Mouse (Mus musculus): ENCODE data around the gene Bach1.
"Not testable (repeated sequence)": the region's sequence is repeated elsewhere in the genome, so short reads cannot be mapped to it uniquely, and the experiment has no call there.

Gene Bach1

DNA sequence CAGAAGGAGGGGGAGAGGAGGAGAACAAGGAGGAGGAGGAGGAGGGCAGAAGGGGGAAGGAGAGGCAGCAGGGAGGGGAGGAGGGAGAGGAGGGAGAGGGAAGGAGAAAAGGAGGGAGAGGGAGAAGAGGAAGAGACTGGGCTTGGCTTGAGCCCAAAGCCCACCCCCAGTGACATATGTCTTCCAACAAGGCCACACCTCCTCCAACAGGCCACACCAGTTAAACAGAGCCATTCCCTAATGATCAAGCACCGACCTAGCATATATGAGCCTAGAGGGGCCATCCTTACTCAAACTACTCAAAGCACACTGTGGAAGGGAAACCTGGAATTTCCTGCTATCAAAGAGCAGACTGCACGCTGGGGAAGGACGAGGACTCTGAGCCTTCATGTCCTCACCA is 16.9 kb upstream of the Bach1 start:
- no peak for DNase-seq

DNA sequence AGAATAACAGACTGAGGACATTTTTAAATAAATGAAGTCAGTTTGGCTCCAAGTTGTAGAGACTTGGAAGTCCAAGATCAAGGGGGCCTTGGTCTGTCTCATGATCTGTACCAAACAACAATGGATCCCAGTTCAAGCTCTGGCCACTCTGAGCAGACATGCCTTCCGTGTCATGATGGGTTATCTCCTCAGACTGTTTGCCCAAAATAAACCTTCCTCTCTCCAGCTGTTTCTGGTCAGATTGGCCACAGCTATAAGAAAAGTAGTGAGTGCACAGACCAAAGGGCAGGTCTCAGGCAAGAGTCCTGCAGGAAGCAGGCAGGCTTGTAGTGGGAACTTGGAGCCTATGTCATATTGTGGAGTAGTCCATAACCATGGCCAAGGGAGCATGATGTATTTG is 12.3 kb upstream of the Bach1 start:
- DNase-seq = no peak

DNA sequence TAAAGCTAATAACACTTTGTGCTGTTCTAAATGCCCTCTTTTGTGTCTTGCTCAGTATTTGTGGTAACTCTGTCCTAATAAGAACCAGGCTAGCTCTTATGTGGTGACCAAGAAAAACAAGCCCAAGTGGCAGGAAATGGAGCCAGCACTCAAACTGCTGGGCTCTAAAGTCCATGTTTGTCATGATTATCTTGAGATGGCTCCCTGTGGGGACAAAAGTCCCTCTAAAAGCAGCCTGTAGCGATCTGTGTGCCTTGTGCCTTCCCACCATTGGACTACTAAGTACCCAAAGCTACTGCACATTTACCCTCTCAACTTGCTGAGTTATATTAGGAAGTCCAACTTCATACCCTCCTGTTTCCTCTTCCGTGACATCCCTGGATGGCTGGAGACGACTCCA is 11.4 kb upstream of the Bach1 start:
- no peak for DNase-seq

- not testable (repeated sequence) for DNase-seq
Observed at GRCm38 (mm10) chr16:87688328-87688727, 10.4 kb upstream of the Bach1 start.

DNA sequence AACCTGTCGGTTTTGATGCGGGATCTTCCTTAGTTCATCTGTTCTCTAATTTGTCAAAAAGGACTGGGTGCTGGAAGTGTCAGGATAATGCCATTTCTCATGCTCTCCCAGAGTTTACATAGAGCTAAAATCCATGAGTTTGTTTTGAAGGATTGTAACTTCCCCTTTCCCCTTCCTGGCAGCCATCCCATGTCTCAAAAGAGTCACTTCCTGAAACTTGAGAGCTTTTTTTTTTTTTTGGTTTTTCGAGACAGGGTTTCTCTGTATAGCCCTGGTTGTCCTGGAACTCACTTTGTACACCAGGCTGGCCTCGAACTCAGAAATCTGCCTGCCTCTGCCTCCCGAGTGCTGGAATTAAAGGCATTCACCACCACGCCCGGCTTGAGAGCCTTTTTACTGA is 9.9 kb upstream of the Bach1 start:
- DNase-seq = peak; percentile 36

DNA sequence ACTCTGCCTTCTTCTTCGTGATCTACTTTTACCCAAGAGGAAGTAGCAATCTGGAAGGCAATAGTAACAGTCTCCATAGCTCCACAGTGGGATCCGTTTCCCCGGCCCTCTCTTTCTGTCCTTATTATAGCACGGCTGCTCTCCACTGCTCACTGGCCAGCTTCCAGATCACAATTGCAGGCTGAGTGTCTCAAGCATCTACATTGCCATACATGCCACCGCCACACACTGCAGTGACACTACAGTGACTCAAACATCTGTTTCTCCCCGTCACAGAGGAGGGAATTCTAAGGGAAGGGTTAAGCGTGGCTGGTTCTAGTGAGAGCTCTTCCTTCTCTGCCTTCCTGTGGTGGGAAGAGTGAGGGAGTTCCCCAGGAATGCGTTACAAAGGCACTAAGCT is 9.5 kb upstream of the Bach1 start:
- DNase-seq = peak; percentile 56

DNA sequence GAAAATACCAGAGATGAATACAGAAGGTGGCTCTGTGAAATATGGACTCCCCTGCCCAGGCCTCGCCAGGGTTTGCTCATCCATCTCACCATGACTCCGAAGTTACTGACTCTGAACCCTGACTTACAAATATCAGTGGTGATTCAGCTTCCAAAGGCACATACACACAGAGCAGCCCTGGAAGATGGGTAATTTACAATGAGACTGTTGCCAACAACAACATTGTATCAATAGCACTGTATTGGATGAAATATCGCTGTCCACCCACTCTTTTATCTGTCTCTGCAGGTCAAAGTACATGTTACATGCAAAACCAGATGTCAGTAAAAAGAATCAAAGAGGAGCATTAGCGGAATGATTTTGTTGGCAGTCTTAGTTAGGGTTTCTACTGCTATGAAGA is 8.2 kb upstream of the Bach1 start:
- DNase-seq = no peak

- DNase-seq = no peak
Observed at GRCm38 (mm10) chr16:87691102-87691501, 7.6 kb upstream of the Bach1 start.

- DNase-seq = no peak
Observed at GRCm38 (mm10) chr16:87692591-87692990, 6.2 kb upstream of the Bach1 start.

DNA sequence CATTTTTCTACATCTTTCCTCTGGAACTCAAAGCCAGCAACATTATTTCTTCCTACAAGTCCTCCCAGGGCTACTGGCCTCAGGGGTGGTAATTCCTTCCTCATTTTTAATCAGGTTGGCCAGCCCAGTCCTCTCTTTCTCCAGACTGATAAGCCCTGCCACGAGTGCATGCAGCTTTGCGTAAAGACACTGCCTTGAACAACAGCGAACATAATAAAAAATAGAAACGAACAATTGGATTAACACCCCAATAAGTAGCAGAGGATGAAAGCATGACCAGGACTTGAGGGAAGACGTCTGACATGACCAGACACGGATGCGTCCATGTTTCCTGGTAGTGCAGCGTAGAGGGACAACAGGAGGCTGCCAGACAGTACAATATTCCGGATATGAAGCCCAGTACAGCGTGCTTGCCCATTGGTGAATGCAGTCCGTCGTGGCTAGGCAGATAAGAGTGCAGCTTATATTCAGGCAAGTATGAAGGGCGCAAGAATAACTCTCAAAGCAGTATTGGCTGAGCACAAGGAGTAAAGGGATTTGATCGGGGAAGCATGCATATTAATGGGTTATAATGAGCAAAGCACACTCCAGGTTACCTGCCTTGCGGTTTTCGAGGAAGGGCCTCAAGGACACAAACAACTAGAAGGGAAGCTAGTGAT is 909 bp upstream of the Bach1 start:
- no peak for DNase-seq

GRCm38 (mm10) chr16:87699306-87699692 is 554 bp downstream of the Bach1 start:
- peak; percentile 48 for DNase-seq

DNA sequence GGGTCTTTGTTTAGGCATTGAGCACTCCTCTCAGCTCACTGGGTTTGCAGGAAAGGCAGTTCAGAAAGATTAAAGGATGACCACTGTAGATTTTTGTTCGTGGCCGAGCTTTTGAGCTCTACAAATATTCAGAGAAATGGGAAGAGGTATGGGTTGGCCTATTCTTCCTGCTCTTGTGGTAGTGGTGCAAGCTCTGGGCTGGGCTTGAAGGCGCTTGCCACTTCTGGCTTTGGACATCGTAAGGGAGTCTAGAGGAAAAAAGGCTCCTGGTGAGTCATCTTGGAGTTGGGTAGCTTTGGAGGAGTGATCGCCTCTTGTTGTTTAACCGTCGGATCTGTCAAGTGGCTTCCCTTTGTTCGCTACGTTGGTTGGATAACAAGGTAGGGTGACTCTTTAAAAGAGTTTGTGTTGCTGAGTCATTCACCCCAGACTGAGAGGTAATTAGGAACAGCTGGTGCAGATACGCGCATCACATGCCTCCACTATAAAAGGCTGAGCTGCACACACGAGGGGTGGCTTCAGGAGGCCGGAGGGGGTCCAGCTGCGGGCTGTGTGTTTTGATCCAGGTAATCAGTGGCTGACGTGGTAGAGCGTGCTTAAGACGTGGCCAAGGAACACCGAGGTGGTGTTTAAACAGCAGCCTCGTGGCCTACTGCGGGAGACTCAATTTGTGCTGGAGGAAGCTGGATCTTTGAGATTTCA is 1.1 kb downstream of the Bach1 start:
- no peak for DNase-seq

GRCm38 (mm10) chr16:87700395-87700765 is 1.6 kb downstream of the Bach1 start:
- no peak for DNase-seq

- DNase-seq = no peak
Observed at GRCm38 (mm10) chr16:87701891-87702290, 3.1 kb downstream of the Bach1 start.

GRCm38 (mm10) chr16:87702881-87703280 is 4.1 kb downstream of the Bach1 start:
- DNase-seq = no peak

- no peak for DNase-seq
Observed at GRCm38 (mm10) chr16:87704225-87704624, 5.5 kb downstream of the Bach1 start.

GRCm38 (mm10) chr16:87705892-87706589 is 7.3 kb downstream of the Bach1 start:
- no peak for DNase-seq

- DNase-seq = no peak
Observed at GRCm38 (mm10) chr16:87707335-87707734, 8.6 kb downstream of the Bach1 start.

DNA sequence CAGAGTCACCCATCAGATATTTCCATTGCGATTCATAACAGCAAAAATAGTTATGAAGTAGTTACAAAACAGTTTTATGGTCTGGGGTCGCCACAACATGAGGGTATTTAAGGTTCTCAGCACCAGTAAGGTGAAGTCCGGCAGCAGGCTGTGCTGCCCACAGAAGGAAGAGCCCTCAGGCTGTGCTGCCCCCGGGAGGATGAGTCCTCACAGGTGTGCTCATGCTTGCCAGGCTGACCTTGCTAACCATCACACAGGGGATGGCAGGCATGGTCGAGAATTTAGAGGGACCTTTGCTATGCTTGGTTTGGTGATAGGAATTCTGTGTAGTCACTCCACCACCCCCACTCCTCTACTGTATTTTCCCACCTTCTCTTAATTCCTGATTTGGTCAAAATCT is 9.8 kb downstream of the Bach1 start:
- no peak for DNase-seq

GRCm38 (mm10) chr16:87709144-87709543 is 10.4 kb downstream of the Bach1 start:
- no peak for DNase-seq

GRCm38 (mm10) chr16:87709971-87710370 is 11.2 kb downstream of the Bach1 start:
- DNase-seq = no peak

- no peak for DNase-seq
Observed at GRCm38 (mm10) chr16:87711961-87712360, 13.2 kb downstream of the Bach1 start.

- no peak for DNase-seq
Observed at GRCm38 (mm10) chr16:87712986-87713693, 14.4 kb downstream of the Bach1 start.

GRCm38 (mm10) chr16:87714550-87714949 is 15.8 kb downstream of the Bach1 start:
- no peak for DNase-seq

Measured in layer of hippocampus, adult 9-11 months (tissue).